Mouse (Mus musculus) heart, adult 8-10 months (tissue): ENCODE measurements around the gene Zfp354b. TPM values are rescaled to one million over a fixed set of nuclear protein-coding genes. Genes with fewer than 3 reads are reported as not detected.

ENCODE experiments used
- DNase-seq: peaks from one replicate; pipeline ENCODE4 v3.0.0; 2022; ENCODE audit warnings: low spot score
- total RNA-seq, 4 experiments: library from RNA; stranded (reverse); gene quantifications; 2 replicates each; pipeline ENCODE4 v1.2.4; 2022

Gene Zfp354b
- total RNA-seq, 4 experiments from 2014 or later, result 1.2 to 2.1 (median 1.7) TPM

DNA sequence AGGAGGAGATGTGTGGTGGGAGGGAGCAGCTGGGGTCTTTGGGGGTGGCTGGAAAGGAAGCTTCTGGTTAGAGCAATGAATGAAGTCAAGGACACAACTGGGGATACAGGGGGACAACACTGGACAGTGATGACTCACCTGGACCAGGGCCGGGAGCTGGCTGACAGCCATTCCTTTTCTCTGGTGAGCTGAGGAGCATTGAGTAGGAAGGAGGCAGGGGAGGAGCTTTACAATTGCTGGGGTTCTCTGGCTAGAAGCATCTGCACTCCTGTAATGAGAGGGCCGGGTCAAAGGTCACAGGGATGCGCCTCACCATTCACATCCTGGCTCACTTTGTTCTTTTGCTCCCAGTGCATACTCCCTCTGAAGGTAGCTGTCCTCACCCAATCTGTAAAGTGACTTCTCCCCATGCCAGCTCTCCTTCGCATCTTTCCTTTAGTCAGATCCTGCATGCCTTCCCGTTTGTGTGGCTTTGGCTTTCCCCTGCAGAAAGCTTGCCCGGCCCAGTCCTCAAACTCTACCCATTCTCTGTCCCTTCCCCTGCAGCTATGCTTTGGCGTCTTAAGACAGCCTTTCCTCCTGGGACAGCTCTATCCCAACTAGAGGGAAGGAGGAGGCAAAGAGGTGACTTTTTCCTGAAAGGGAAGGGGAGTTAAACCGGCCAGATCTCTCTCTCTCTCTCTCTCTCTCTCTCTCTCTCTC, 45.1 kb downstream of the Zfp354b start:
- DNase-seq, result no peak

GRCm38 (mm10) chr11:50883756-50884155, 47.7 kb downstream of the Zfp354b start:
- no peak for DNase-seq

DNA sequence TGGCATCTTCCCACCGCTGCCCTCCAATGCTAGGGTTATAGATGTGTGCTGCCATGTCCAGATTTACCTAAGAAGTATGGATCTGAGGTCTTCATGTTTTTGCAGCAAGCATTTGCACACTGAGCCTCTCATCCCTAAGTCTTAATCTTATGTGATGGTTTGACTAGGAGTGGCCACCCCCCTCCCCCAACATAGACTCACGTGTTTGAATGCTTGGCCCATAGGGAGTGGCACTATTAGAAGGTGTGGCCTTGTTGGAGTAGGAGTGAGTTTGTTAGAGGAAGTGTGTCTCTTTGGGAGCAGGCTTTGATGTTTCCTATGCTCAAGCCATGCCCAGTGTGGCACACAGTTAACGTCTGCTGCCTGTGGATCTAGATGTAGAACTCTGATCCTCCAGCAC, 52.8 kb downstream of the Zfp354b start:
- no peak for DNase-seq

Other genes with a start within 250 kb of the Zfp354b start
- 1 to 10 TPM; 2.3 to 3.6 (median 2.5) TPM for gene Zfp354c, start 103.9 kb downstream of the Zfp354b start, total RNA-seq
- gene Zfp879, start 90.1 kb downstream of the Zfp354b start, total RNA-seq, result 1 to 10 TPM; 1.2 to 2.1 (median 1.7) TPM
- gene Grm6, start 80.9 kb downstream of the Zfp354b start, total RNA-seq, result not detected
- gene Zfp454, start 44.0 kb downstream of the Zfp354b start, total RNA-seq, result 1 to 10 TPM in 1 of 4 experiments, under 1 TPM in 3; 0.41 to 1.8 (median 0.85) TPM
- gene Zfp2, start 15.5 kb downstream of the Zfp354b start, total RNA-seq, result 1 to 10 TPM; 3.0 to 4.2 (median 3.2) TPM
- not detected for gene 4933414I15Rik, start 12.1 kb upstream of the Zfp354b start, total RNA-seq
- not detected for gene Prop1, start 22.1 kb upstream of the Zfp354b start, total RNA-seq
- gene Olfr1378, start 34.9 kb upstream of the Zfp354b start, total RNA-seq, result not detected
- gene Olfr1377, start 50.3 kb upstream of the Zfp354b start, total RNA-seq, result not detected
- not detected for gene Olfr51, start 72.0 kb upstream of the Zfp354b start, total RNA-seq
- not detected for gene Olfr54, start 82.6 kb upstream of the Zfp354b start, total RNA-seq
- not detected for gene Olfr1375, start 116.5 kb upstream of the Zfp354b start, total RNA-seq
- gene Zfp354a, start 127.6 kb upstream of the Zfp354b start, total RNA-seq, result 1 to 10 TPM; 1.5 to 2.3 (median 2.1) TPM